Mouse (Mus musculus) megakaryocyte, embryonic 14.5 days (primary cell): ENCODE data around the gene Pink1. TPM values are rescaled to one million over a fixed set of nuclear protein-coding genes. Genes with fewer than 3 reads are reported as not detected.

Experiments
- H3K27me3 ChIP-seq: replicated peaks from 2 replicates; pipeline ENCODE3; 2012; ENCODE audit warnings: inconsistent platforms
- H3K36me3 ChIP-seq: replicated peaks from 2 replicates; pipeline ENCODE3; 2012; ENCODE audit warnings: low read length, inconsistent platforms, mixed read lengths
- H3K4me1 ChIP-seq: 2 replicates; pipeline ENCODE4 v1.6.1; 2012; ENCODE audit warnings: inconsistent platforms
- H3K4me3 ChIP-seq: replicated peaks from 2 replicates; pipeline ENCODE3; 2012; ENCODE audit warnings: moderate library complexity, mild to moderate bottlenecking, inconsistent platforms
- H3K9me3 ChIP-seq: 2 replicates; pipeline ENCODE4 v1.6.1; 2012; ENCODE audit warnings: inconsistent platforms
- FLI1 ChIP-seq: IDR thresholded peaks from 2 replicates; pipeline ENCODE4 v1.6.1; 2012; ENCODE audit warnings: low read length, inconsistent platforms, mixed read lengths
- GATA1 ChIP-seq: IDR thresholded peaks from 3 replicates; pipeline ENCODE4 v1.6.1; 2012; ENCODE audit warnings: mixed read lengths, low read length, inconsistent platforms, borderline replicate concordance
- polyA plus RNA-seq: library from polyadenylated mRNA; stranded (reverse); fragments of >175 nt; gene quantifications from 2 replicates; pipeline ENCODE4 v1.2.3, GENCODE M21; 2012; ENCODE audit warnings: low replicate concordance; ENCODE audit not compliant: insufficient read depth

Gene Pink1
- polyA plus RNA-seq, 1 experiment = 33.2 TPM

DNA sequence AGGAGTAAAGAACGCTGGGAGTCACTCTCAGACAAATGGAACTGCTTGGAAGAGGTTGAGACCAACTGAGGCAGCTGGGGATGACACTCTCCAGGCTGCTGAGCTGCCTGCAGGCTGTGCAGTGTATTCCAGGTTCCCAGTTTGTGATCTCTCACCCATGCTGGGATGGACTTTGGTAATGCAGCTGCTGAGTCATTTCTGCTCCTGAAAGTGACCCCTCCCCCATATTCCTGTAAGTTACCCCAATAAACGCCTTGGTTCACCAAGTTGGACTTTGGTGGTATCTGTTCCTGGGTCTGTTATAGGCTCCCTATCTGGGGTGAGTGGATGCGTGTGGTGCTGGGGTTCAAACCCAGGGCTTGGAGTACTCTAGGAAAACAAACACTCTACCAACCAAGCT, 32.1 kb upstream of the Pink1 start:
- Histone ChIP-seq H3K4me3 (no peak overlapping the region), H3K36me3 (no peaks in the 10 kb centered on the region), H3K27me3 (peaks cover 51% of the 10 kb centered on the region), H3K4me1 (peaks cover 7% of the 10 kb centered on the region), H3K9me3 (peaks cover 14% of the 10 kb centered on the region)
- no peak for TF ChIP-seq GATA1
- no peak for TF ChIP-seq FLI1

DNA sequence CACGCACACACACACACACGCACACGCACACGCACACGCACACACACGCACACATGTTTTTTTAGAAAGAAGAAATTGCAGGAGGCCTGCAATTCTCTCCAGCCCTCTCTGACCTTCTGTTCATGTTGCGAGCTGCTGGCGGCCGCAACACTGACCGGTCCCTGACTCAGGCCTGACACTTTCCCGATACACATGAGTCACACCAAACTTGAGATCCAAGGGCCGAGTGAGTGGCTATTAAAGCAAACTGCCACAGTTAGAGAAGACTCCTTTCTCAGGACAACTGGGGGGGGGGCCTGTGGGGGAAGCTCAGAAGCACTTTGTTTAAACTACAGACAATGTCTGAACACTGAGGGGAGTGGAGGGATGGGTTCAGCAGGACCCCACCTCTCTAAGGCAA, 30.4 kb upstream of the Pink1 start:
- peaks cover 7% of the 10 kb centered on the region for H3K4me1 ChIP-seq
- H3K27me3 ChIP-seq = peaks cover 47% of the 10 kb centered on the region
- H3K36me3 ChIP-seq = peaks cover 2% of the 10 kb centered on the region
- TF ChIP-seq FLI1 (no peak), GATA1 (no peak)
- H3K9me3 ChIP-seq = peaks cover 15% of the 10 kb centered on the region
- H3K4me3 ChIP-seq = no peak overlapping the region

DNA sequence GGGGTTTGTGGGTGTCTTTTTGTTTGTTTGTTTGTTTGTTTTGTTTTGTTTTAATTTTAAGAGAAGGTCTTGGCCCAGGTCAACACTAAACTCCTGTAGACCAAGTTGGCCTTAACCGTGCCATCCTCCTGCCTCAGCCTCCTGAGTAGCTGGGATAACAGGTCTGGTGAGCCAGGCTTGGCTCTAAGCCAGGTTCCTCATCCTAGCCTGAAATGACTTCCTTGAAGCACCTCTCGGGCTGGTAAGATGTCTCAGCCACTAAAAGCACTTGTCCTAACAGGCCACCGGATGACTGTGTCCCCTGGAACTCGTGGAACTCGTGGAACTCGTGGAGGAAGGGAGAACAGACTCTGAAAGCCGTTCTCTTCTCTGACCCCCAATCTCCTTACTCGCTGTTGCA, 30.0 kb upstream of the Pink1 start:
- Histone ChIP-seq H3K36me3 (peaks cover 3% of the 10 kb centered on the region), H3K9me3 (peaks cover 19% of the 10 kb centered on the region), H3K4me1 (peaks cover 7% of the 10 kb centered on the region), H3K27me3 (peaks cover 45% of the 10 kb centered on the region), H3K4me3 (no peak overlapping the region)
- TF ChIP-seq FLI1 = no peak
- TF ChIP-seq GATA1 = no peak

DNA sequence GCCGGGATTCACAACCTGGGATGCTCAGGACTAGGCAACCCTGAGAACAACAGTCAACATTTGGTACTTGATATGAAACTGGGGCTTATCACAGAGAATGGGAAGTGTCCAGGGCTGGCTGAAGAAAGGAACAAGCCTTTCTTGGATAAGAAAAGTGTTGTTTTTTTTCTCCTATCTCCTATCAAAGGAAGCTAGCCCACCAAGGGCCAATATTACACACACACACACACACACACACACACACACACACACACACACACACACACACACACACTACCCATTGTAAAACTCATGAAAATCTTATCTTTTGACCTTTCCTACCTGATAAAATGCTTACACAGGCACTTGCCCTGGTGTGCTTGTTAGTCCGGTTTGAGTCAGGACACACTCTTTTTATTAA, 29.4 kb upstream of the Pink1 start:
- H3K4me1 ChIP-seq = peaks cover 7% of the 10 kb centered on the region

DNA sequence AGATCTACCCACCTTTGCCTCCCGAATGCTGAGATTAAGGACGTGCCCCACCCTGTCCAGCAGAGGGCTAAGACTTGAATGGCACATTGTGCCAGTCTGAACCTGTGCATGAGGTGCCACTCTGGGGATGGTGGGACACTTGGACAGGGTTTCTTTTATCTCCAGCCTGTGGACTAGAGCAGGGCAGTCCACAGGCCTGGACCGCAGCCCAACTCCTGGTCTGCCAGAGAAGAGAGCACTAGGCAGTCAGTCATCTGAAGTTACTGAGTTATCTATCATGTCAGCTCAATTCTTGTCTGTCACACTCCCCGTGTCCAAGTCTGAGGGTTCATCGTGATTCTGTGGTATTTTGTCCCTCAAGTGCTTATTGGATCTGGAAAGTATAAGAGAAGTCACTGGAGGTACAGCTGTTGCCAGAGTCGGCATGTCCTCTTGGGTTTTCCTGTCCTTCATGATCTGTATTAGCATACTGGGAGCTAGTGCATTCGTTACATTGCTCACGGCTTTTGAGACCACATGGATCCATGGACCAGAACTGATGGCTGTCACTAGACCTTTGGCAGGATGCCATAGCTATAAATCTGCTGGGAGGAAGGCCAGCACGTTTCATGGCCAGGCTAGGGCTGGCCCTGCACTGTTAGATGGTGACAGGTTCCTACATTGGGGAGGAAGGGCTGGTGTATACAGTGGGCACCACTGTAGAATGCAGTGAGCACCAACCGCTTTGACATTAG, 27.5 kb upstream of the Pink1 start:
- Histone ChIP-seq H3K9me3 (peaks cover 28% of the 10 kb centered on the region), H3K36me3 (peaks cover 3% of the 10 kb centered on the region), H3K27me3 (peaks cover 44% of the 10 kb centered on the region), H3K4me3 (no peak overlapping the region), H3K4me1 (peaks cover 7% of the 10 kb centered on the region)
- no peak for TF ChIP-seq GATA1
- no peak for TF ChIP-seq FLI1

More for the DNA sequence above, 29.4 kb upstream of the Pink1 start:
- Histone ChIP-seq H3K4me3 (no peak overlapping the region), H3K27me3 (peaks cover 41% of the 10 kb centered on the region), H3K36me3 (peaks cover 3% of the 10 kb centered on the region), H3K9me3 (peaks cover 25% of the 10 kb centered on the region)
- TF ChIP-seq GATA1 = no peak
- no peak for TF ChIP-seq FLI1

DNA sequence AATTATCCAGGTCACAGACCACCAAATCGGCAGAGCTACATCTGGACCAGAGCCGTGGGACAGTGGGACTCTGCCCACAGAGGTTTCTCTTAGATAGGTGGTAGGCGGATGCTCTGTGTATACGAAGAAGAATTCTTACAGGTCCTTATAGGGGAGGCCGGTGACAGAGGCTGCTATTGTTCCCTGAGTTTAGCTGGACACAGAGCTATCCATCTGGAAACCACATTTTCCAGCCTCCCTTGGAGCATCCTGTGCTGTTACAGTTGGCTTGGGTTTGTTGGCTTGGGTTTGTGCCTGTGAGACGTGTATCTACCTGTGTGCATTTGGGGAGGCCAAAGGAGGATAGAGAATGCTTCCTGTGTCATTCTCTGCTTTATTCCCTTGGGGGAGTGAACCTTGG, 26.6 kb upstream of the Pink1 start:
- H3K36me3 ChIP-seq = peaks cover 3% of the 10 kb centered on the region
- H3K9me3 ChIP-seq = peaks cover 22% of the 10 kb centered on the region
- TF ChIP-seq FLI1 (no peak), GATA1 (no peak)
- no peak overlapping the region for H3K4me3 ChIP-seq
- peaks cover 4% of the 10 kb centered on the region; the same call in 1 of the 2 replicates for H3K4me1 ChIP-seq
- peaks cover 46% of the 10 kb centered on the region for H3K27me3 ChIP-seq

DNA sequence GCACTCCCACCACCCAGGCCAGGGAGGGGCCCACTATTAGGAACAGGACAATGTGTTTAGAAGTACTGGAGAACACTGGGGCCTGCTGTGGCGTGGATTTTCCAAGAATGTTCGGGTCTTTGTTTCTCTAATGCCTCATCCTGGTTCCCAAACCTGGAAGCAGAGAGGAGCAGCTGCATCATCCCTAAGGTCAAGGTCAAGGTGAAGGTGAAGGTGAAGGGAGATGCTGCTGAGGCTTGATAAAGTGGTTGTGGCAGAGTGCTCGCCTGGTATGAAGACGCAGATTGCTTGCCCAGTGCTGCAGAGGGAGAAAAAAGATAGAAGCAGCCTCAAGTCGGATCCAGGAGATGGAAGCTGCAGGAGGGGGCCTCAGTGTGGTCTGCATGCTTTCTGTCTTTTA, 25.7 kb upstream of the Pink1 start:
- H3K36me3 ChIP-seq = peaks cover 3% of the 10 kb centered on the region
- TF ChIP-seq GATA1 = no peak
- TF ChIP-seq FLI1 = no peak

DNA sequence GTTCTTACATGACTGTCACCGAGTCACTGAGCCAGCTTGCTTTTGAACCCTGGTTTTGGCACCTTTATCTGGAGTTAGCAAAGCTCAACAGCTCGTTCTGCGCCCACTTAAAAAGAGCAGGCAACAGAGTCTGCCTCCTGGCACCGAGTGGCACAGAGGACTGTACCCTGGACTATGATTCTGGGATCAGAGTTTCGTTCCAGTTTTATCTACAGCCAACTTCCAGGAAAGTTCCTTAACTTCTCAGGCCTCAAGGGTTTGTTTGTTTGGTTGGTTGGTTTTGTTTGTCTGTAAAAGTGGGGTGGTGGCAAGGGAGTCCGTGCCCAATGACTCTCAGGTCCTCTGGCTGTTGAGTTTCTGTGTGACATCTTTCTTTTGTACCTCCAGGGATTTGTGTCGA, 22.6 kb upstream of the Pink1 start:
- H3K27me3 ChIP-seq = peaks cover 47% of the 10 kb centered on the region
- TF ChIP-seq GATA1 (no peak), FLI1 (no peak)

More for the DNA sequence above, 25.7 kb upstream of the Pink1 start:
- Histone ChIP-seq H3K4me3 (no peak overlapping the region), H3K27me3 (peaks cover 53% of the 10 kb centered on the region), H3K9me3 (peaks cover 22% of the 10 kb centered on the region), H3K4me1 (peaks cover 4% of the 10 kb centered on the region; the same call in 1 of the 2 replicates)

DNA sequence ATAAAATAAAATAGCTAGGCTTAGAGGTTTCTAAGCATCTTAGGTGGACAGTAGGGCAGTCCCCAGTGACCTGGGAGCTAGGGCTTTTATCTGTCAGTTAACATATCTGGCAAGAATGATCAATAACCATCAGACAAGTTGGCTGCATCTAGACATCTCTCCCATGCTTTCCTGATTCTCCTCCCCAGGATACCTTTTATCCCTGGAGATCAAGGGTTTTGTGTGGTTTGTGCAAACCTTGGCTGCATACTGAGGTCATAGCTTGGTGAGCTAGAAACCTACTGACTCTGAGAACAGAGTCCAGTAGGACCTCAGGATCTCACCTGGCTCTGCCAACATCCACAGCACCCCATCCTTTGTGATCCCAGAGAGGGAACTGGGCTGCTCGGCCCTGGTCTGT, 21.2 kb upstream of the Pink1 start:
- Histone ChIP-seq H3K36me3 (peaks cover 3% of the 10 kb centered on the region), H3K9me3 (peaks cover 19% of the 10 kb centered on the region), H3K27me3 (peaks cover 54% of the 10 kb centered on the region), H3K4me3 (no peak overlapping the region), H3K4me1 (peaks cover 21% of the 10 kb centered on the region)
- no peak for TF ChIP-seq GATA1
- no peak for TF ChIP-seq FLI1

More for the DNA sequence above, 22.6 kb upstream of the Pink1 start:
- Histone ChIP-seq H3K4me1 (peaks cover 11% of the 10 kb centered on the region), H3K36me3 (peaks cover 3% of the 10 kb centered on the region), H3K4me3 (no peak overlapping the region), H3K9me3 (peaks cover 19% of the 10 kb centered on the region)

DNA sequence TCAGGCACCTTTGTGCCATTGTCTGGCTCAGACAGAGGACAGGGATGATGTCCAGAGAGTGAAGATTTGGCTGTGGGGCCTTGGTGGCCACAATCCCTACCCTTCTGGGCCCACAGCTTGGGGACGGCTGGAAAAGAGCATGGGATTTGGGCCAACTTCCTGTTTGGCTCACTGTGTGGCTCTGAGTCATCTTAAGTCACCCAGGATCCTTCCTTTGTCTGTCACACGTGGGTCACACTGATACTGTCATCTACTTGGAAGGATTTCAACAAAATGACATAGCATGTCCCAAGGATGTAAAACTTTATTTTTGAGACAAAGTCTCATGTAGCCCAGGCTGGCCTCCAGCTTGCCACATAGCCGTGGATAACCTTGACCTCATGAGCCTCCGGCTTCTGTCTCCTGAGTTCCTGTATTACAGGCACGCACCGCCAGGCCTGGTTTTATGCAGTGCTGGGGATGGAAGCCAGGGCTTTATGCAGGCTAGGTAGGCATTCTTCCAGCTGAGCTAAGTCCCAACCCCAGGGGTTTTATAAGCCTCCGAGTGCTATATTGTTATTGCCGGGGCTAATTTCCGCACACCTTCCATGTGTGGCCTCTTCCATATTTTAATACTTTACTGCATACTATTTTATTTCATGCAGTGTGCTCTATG, 18.9 kb upstream of the Pink1 start:
- H3K4me3 ChIP-seq = no peak overlapping the region
- TF ChIP-seq GATA1 (no peak), FLI1 (no peak)

More for the DNA sequence above, 18.9 kb upstream of the Pink1 start:
- 0 out of 2 replicates have a peak, but pooled peaks cover 2% of the 10 kb centered on the region for H3K9me3 ChIP-seq
- no peaks in the 10 kb centered on the region for H3K36me3 ChIP-seq
- H3K27me3 ChIP-seq = peaks cover 59% of the 10 kb centered on the region
- peaks cover 31% of the 10 kb centered on the region for H3K4me1 ChIP-seq
